Mouse (Mus musculus) forebrain, embryonic 11.5 days (tissue): Measurements from ENCODE around the gene Il4i1. TPM values are rescaled to one million over a fixed set of nuclear protein-coding genes. Genes with fewer than 3 reads are reported as not detected.

Source experiments
- ATAC-seq: fragments of 200-750 bp; cut with Nextera tagmentation; replicated peaks from 2 replicates; pipeline ENCODE4 v1.8.0; 2017; ENCODE audit warnings: moderate TSS enrichment; ENCODE audit not compliant: low FRiP score
- DNase-seq: peaks from one replicate; pipeline ENCODE4 v3.0.0-alpha.2; 2017; ENCODE audit warnings: low spot score
- H3K27ac ChIP-seq: fragments of 300-500 bp; sonication (generic); 2 replicates; pipeline ENCODE4 v1.5.1; 2014; ENCODE audit warnings: low read depth, low read length
- H3K27me3 ChIP-seq: fragments of 300-500 bp; sonication (generic); 2 replicates; pipeline ENCODE4 v1.6.1; 2014; ENCODE audit warnings: mild to moderate bottlenecking, low read length, mixed read lengths; ENCODE audit not compliant: control insufficient read depth, insufficient read depth
- H3K36me3 ChIP-seq: fragments of 300-500 bp; sonication (generic); 2 replicates; pipeline ENCODE4 v1.6.1; 2014; ENCODE audit warnings: mild to moderate bottlenecking, low read length, moderate library complexity, mixed read lengths; ENCODE audit not compliant: control insufficient read depth, insufficient read depth
- H3K4me1 ChIP-seq: fragments of 300-500 bp; sonication (generic); replicated peaks from 2 replicates; pipeline ENCODE4 v1.6.1; 2014; ENCODE audit warnings: low read length, mixed read lengths; ENCODE audit not compliant: control insufficient read depth, insufficient read depth
- H3K4me2 ChIP-seq: fragments of 300-500 bp; sonication (generic); 2 replicates; pipeline ENCODE4 v1.6.1; 2014; ENCODE audit warnings: low read depth, mild to moderate bottlenecking, low read length, moderate library complexity, mixed read lengths; ENCODE audit not compliant: severe bottlenecking
- H3K4me3 ChIP-seq: fragments of 300-500 bp; sonication (generic); 2 replicates; pipeline ENCODE4 v1.5.1; 2014; ENCODE audit warnings: low read depth, low read length
- H3K9ac ChIP-seq: fragments of 300-500 bp; sonication (generic); 2 replicates; pipeline ENCODE4 v1.6.1; 2014; ENCODE audit warnings: low read length
- H3K9me3 ChIP-seq: fragments of 300-500 bp; sonication (generic); 2 replicates; pipeline ENCODE4 v1.6.1; 2016; ENCODE audit warnings: low read length, mixed read lengths; ENCODE audit not compliant: control insufficient read depth
- WGBS: fragments of 180-500 bp; shearing (Covaris S2); extraction: QIAGEN DNeasy Blood & Tissue Kit; methylation state at CpG from one replicate; pipeline ENCODE4 v1.1.7; 2014; 5-methylcytosine and 5-hydroxymethylcytosine counted together
- polyA plus RNA-seq: library from polyadenylated mRNA; unstranded; fragments of >200 nt; fragmentation: Nextera tagmentation; extraction: Ambion mirVana; gene quantifications from 2 replicates; pipeline ENCODE4 v1.2.1, GENCODE M21; 2014

The Il4i1 gene
- polyA plus RNA-seq, 1 experiment from 2014 or later, result 1.4 TPM

- DNase-seq, result no peak
- Histone ChIP-seq H3K4me2 (no peak overlapping the region), H3K4me1 (peaks cover 10% of the 10 kb centered on the region), H3K9me3 (no peaks in the 10 kb centered on the region), H3K36me3 (no peaks in the 10 kb centered on the region; the same call in 1 of the 2 replicates), H3K27ac (no peak overlapping the region), H3K9ac (no peak overlapping the region), H3K4me3 (no peak overlapping the region), H3K27me3 (peaks cover 18% of the 10 kb centered on the region)
- 92% methylated on average over 9 of the region's 9 CpGs for WGBS
- ATAC-seq, result no peak
Observed at GRCm38 (mm10) chr7:44836423-44837053, 20.4 kb downstream of the Il4i1 start.

- H3K4me3 ChIP-seq, result no peak overlapping the region
- H3K4me1 ChIP-seq, result peaks cover 10% of the 10 kb centered on the region
- ATAC-seq, result no peak
- WGBS, result 79% methylated on average over 6 of the region's 6 CpGs
- H3K9me3 ChIP-seq, result no peaks in the 10 kb centered on the region
- H3K27ac ChIP-seq, result no peak overlapping the region
- H3K27me3 ChIP-seq, result peaks cover 18% of the 10 kb centered on the region
- H3K9ac ChIP-seq, result no peak overlapping the region
- H3K4me2 ChIP-seq, result no peak overlapping the region
- no peak for DNase-seq
- H3K36me3 ChIP-seq, result no peaks in the 10 kb centered on the region
Observed at GRCm38 (mm10) chr7:44838073-44838472, 21.9 kb downstream of the Il4i1 start.

GRCm38 (mm10) chr7:44839171-44839490 lies 22.9 kb downstream of the Il4i1 start:
- Histone ChIP-seq H3K4me1 (peaks cover 10% of the 10 kb centered on the region), H3K9ac (no peak overlapping the region; the same call in 1 of the 2 replicates), H3K27ac (no peak overlapping the region), H3K36me3 (no peaks in the 10 kb centered on the region; the same call in 1 of the 2 replicates), H3K4me3 (peak overlapping the region; percentile 20), H3K9me3 (no peaks in the 10 kb centered on the region), H3K27me3 (peaks cover 18% of the 10 kb centered on the region), H3K4me2 (peak overlapping the region; percentile 44)
- 22% methylated on average over 11 of the region's 11 CpGs for WGBS
- ATAC-seq, result no peak
- DNase-seq, result no peak

GRCm38 (mm10) chr7:44839491-44840191 lies 23.5 kb downstream of the Il4i1 start:
- H3K27me3 ChIP-seq, result peaks cover 18% of the 10 kb centered on the region
- peak; percentile 37 for ATAC-seq
- H3K36me3 ChIP-seq, result no peaks in the 10 kb centered on the region; the same call in 1 of the 2 replicates
- no peak overlapping the region for H3K27ac ChIP-seq
- H3K4me3 ChIP-seq, result peak overlapping the region; percentile 20
- H3K4me2 ChIP-seq, result peak overlapping the region; percentile 44
- H3K4me1 ChIP-seq, result peaks cover 10% of the 10 kb centered on the region
- 2% methylated on average over 58 of the region's 58 CpGs for WGBS
- no peak for DNase-seq
- H3K9me3 ChIP-seq, result no peaks in the 10 kb centered on the region
- peak overlapping the region; percentile 48 for H3K9ac ChIP-seq

GRCm38 (mm10) chr7:44840426-44840825 lies 24.2 kb downstream of the Il4i1 start:
- H3K36me3 ChIP-seq, result no peaks in the 10 kb centered on the region; the same call in 1 of the 2 replicates
- peaks cover 10% of the 10 kb centered on the region for H3K4me1 ChIP-seq
- peaks cover 18% of the 10 kb centered on the region for H3K27me3 ChIP-seq
- no peak overlapping the region for H3K4me3 ChIP-seq
- no peaks in the 10 kb centered on the region for H3K9me3 ChIP-seq
- no peak overlapping the region for H3K4me2 ChIP-seq
- ATAC-seq (no peak), DNase-seq (no peak)
- H3K27ac ChIP-seq, result no peak overlapping the region
- WGBS, result 58% methylated on average over 14 of the region's 14 CpGs
- H3K9ac ChIP-seq, result no peak overlapping the region

- H3K27me3 ChIP-seq, result peaks cover 18% of the 10 kb centered on the region
- 90% methylated on average over 8 of the region's 8 CpGs for WGBS
- DNase-seq, result no peak
- H3K27ac ChIP-seq, result no peak overlapping the region
- H3K36me3 ChIP-seq, result peaks cover 3% of the 10 kb centered on the region; the same call in 1 of the 2 replicates
- peaks cover 10% of the 10 kb centered on the region for H3K4me1 ChIP-seq
- no peak overlapping the region for H3K4me3 ChIP-seq
- no peak overlapping the region for H3K4me2 ChIP-seq
- no peak for ATAC-seq
- H3K9ac ChIP-seq, result no peak overlapping the region
- H3K9me3 ChIP-seq, result no peaks in the 10 kb centered on the region
Observed at GRCm38 (mm10) chr7:44841825-44842463, 25.8 kb downstream of the Il4i1 start.

GRCm38 (mm10) chr7:44845006-44845405 lies 28.8 kb downstream of the Il4i1 start:
- Histone ChIP-seq H3K27ac (no peak overlapping the region), H3K9ac (no peak overlapping the region), H3K9me3 (no peaks in the 10 kb centered on the region), H3K36me3 (peaks cover 3% of the 10 kb centered on the region; the same call in 1 of the 2 replicates), H3K4me3 (no peak overlapping the region), H3K4me2 (no peak overlapping the region), H3K27me3 (peaks cover 9% of the 10 kb centered on the region), H3K4me1 (peaks cover 5% of the 10 kb centered on the region; the same call in 1 of the 2 replicates)
- no peak for DNase-seq
- no peak for ATAC-seq
- 94% methylated on average over 10 of the region's 10 CpGs for WGBS

GRCm38 (mm10) chr7:44846804-44847203 lies 30.6 kb downstream of the Il4i1 start:
- H3K27me3 ChIP-seq, result no peaks in the 10 kb centered on the region
- H3K4me3 ChIP-seq, result no peak overlapping the region
- H3K9ac ChIP-seq, result no peak overlapping the region
- H3K4me2 ChIP-seq, result no peak overlapping the region
- DNase-seq (no peak), ATAC-seq (no peak)
- H3K27ac ChIP-seq, result no peak overlapping the region
- peaks cover 9% of the 10 kb centered on the region; the same call in 1 of the 2 replicates for H3K4me1 ChIP-seq
- peaks cover 3% of the 10 kb centered on the region; the same call in 1 of the 2 replicates for H3K36me3 ChIP-seq
- 94% methylated on average over 7 of the region's 7 CpGs for WGBS
- no peaks in the 10 kb centered on the region for H3K9me3 ChIP-seq
